Mouse (Mus musculus): ENCODE results near the gene Ssbp3.

The Ssbp3 gene

DNA sequence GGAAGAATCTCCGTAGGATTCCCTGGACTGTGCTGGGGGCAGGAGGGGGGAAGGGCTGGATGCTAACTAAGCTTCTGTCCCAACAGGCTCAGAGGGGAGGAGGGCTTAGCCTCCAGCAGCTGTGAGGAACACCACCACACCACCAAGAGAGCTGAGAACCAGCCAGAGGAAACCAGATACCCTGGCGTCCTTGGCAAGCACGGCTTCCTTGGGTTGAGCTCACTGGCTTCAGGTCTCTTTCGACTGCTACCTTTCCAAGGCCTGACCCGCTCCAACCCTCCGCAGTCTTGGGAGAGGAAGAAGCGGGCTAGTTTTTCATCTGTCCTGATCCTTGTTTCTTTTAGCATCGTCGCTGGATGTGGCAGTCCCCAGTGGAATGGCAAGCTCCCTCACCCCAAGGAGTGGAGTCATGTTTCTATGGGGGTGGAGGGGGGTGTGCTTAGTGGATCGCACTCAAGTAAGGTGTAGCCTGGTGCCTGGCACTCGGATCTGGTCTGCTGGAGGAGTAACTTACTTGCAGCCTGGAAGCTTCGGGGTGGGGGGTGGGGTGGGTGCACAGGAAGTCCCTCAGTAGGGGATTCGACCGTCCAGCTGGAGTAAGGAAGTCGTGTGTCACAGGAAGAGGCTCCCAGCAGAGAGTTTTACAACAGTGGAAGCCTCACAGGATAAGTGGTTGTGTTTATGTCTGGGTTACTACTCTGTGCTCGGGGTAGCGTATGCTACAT is 2.6 kb upstream of the Ssbp3 start:
- DNase-seq (ENCODE audit: low spot score) = no peak

GRCm38 (mm10) chr4:106908426-106908809 is 2.1 kb upstream of the Ssbp3 start:
- DNase-seq (ENCODE audit: low spot score) = no peak

DNA sequence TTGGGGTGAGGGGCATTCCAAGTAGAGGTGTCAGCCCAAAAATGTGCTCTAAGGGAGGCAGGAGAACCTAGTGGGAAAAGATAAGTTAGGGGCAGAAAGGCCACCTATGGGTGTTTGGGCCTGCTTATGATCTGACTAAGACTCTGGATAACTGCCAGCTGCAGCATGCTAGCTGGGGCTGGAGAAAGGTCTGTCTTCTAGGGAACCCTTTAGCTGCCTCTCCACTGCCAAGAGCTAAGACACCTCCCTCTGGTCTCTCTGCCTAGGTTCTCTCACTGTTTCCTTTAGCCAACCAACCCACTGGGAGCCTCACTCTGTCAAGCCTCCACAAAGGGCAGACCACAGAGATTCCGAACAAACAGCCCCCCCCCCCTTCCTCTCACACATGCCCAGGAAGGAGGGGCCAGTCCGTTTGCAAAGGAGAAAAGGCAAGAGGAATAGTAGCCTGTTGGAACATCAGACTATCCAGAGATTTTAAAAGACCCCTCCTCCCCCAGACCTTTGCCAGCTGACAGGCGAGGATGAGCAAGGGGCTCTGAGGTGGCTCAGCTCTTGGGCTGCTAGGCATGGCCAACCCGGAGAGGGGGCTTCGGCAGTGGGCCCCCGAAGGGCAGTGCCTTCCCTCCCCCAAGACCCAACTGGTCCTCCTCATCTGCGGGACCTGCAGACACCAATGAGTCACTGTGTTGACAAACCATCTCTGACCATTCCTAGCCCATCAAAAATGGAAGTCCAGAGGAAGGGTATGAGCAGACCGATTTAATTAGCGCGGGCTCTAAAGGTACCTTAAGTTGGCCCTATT is 1.4 kb upstream of the Ssbp3 start:
- no peak for DNase-seq (ENCODE audit: low spot score)

DNA sequence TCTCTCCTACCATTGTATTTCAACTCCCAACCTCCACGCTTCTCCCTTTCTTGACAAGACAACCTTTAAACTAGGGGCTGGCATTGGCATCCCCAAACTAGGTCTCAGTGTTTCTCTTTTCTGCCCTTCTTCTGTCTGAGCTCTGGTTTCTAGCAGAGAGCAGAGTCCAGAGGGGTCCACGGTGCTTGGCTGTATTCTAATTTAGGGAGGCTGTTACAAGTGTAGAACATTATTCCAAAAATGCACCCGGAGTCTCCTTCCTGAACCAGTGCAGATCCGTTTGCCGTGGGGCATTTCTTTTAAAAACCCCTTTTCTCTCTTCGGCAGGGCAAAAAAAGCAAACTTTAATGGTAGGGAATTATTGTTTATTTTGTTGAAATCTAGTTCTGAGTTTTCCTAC is 704 bp upstream of the Ssbp3 start:
- DNase-seq (ENCODE audit: low spot score) = no peak

DNA sequence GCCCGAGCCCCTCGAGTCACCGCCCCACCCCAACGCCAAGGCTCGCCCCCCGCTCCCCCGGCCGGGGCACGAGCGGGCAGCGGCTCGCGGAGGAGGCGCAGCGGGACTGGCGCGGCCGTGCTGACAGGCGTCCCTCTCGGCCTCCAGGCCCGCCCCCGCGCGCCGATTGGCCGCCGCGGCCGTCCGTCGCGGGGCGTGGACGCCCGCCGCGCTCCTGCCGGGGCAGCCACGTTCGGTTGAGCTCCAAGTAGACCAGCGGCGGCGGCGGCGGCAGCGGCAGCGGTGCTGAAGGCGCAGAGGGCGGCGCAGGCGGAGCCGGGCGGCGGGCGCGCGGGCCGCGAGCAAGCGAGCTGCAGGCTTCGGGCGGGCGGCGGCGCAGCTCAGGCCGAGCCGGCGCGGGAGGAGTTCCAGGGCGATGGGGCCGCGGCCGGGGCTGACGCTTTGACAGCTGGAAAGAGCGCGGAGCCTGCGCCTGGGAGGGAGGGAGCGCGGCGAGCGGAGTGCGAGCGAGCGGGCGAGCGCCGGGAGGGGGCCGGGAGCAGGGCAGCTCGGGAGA is 823 bp downstream of the Ssbp3 start:
- DNase-seq (ENCODE audit: low spot score) = peak; percentile 75

GRCm38 (mm10) chr4:106911951-106912688 is 1.6 kb downstream of the Ssbp3 start:
- DNase-seq (ENCODE audit: low spot score) = no peak

DNA sequence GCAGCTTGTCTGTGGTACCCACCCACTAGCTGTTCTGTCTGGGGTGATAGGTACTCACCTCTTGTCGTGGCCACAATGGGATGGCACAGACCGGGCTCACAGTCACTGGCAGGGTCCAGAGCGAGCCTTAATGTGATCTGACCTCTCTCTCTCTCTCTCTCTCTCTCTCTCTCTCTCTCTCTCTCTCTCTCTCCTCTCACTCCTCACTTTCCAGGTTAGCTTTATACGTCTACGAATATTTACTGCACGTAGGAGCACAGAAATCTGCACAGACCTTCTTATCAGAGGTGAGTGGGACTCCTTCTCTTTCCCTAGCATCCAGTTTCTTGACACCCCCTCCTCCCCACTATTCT is 2.2 kb downstream of the Ssbp3 start:
- DNase-seq (ENCODE audit: low spot score) = no peak

DNA sequence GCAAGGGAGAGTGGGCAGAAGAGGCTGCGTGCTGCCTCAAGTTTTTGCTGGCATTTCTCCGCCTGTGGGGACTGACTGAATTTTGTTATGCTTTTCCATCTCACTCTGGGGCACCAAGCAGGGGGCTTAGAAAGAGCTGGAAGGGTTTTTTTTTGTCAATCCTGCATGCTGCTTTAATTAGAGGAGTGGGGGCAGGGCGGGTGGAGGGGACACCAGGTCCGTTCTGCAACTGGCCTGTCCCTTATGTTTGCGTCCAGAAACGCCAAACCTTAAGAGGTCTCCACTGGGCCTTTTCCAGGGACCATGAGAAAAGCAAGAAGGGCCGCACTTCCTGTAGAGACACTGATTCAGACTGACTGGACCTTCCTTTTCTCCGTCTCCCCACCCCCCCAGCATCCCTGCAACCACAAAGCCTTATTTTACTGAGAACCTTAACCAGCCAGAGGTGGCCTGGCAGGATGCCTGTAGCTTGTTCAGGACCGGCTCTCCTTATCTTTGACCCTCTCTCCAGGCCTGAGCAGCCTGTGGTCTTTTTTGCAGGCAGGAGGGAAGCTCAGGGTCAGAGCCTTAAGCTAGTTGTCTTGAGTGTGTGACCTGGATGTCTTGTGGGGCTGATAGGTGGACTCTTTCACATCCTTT is 3.0 kb downstream of the Ssbp3 start:
- no peak for DNase-seq (ENCODE audit: low spot score)

- DNase-seq (ENCODE audit: low spot score) = no peak
Observed at GRCm38 (mm10) chr4:106915265-106915664, 4.8 kb downstream of the Ssbp3 start.

- DNase-seq (ENCODE audit: low spot score) = no peak
Observed at GRCm38 (mm10) chr4:106918263-106918662, 7.8 kb downstream of the Ssbp3 start.

- no peak for DNase-seq (ENCODE audit: low spot score)
Observed at GRCm38 (mm10) chr4:106920119-106920518, 9.6 kb downstream of the Ssbp3 start.

DNA sequence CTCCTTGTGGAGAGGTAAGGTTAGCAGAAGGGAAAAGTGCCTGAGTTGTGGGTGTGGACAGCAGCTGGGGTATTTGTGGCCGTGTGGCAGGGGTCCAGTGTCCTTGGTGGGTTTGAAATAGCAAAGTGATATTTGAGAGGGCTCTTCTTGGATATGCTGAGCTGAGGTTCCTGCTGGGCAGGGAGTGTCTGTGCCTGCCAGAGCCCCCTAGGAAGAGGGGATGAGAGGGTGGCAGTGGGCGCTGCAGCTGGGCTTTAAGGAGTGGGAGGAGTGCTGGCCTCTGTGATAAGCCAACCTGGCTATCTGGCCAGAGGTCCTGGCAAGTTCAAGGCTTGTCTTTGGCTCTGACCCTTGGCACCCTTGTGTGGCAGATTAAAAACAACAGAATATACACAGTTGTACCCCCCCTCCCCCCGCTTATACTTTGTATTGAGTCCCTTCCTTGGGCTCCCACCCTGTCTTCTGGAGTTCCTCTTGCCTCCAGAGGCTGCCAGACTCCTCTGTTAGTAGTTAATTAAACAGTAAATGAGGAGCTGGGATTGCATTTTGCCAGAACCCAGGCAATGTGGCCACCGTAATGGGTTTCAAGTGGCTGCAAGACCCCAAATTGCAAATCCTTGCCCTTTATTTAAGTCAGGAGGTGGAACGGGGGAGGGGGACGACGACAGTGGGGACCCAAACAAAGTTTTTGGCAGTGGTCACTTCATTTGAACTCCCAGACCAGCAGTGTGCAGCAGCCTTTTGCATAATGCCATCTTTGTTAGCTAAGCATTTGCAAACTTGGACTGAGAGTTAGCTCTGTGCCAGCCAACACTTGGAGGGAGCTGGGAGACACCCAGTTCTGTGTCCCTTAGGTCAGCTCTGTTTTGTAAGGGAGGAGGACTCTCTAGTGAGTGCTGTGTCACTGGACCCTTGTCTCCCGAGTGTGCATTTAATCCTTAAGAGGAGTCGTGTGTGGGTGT is 11.2 kb downstream of the Ssbp3 start:
- DNase-seq (ENCODE audit: low spot score) = no peak

- no peak for DNase-seq (ENCODE audit: low spot score)
Observed at GRCm38 (mm10) chr4:106922919-106923318, 12.4 kb downstream of the Ssbp3 start.

DNA sequence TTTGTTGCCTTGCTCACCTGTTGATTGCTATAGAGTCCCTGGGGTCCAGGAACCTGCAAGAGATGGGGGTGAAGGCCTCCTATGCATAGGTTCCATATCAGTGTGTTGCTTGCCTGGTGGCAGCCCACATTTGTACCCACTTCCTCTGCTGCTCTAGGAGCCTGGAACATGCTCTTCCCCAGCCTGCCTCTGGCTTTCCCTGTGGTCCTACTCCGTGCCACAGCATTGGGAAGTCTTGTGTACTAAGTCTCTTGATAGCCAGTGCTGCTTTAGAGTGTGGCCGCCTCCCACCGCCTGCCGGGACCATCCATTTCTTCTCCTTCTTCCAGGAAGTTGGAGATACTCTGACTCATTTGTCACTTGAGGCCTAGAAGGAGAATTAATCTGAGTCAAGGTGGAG is 13.7 kb downstream of the Ssbp3 start:
- no peak for DNase-seq (ENCODE audit: low spot score)

DNA sequence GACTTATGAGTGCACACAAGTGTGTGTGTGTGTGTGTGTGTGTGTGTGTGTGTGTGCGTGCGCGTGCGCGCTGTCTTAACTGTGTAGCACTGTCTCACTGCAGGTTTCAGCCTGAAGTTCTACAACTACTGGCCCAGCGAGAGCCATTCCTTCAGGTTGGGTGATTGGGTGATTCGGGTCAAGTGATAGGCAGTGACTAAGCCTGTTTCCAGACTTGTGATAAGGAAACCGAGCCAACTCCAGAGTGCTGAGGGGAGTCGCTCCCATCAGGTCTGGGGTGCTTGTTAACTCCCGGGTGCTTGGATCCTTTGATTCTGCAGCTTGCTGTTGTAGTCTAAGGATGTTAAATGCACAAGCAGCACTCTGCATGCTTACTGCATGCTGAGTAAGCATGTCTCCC is 14.4 kb downstream of the Ssbp3 start:
- no peak for DNase-seq (ENCODE audit: low spot score)

DNA sequence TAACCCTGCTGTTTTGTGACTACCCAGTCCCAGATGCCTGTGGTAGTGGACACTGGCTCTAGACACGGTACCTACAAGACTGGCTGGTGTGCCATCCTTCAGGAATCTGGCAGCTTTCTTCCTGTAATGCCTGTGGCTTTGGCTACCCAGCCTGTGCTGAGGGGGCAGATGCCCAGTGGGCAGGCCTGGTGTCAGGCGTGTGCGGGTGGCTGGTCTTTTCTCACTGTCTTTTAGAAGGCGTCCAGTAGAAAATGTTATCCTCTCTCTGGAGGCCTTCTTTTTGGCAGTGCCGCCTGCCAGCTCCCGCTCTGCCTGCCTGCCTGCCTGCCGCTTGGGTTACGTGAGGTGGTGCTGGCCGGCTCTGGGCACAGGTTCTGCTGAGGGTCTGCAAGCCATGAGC is 15.9 kb downstream of the Ssbp3 start:
- no peak for DNase-seq (ENCODE audit: low spot score)

GRCm38 (mm10) chr4:106927034-106927433 is 16.5 kb downstream of the Ssbp3 start:
- DNase-seq (ENCODE audit: low spot score) = no peak

GRCm38 (mm10) chr4:106928961-106929360 is 18.5 kb downstream of the Ssbp3 start:
- no peak for DNase-seq (ENCODE audit: low spot score)

DNA sequence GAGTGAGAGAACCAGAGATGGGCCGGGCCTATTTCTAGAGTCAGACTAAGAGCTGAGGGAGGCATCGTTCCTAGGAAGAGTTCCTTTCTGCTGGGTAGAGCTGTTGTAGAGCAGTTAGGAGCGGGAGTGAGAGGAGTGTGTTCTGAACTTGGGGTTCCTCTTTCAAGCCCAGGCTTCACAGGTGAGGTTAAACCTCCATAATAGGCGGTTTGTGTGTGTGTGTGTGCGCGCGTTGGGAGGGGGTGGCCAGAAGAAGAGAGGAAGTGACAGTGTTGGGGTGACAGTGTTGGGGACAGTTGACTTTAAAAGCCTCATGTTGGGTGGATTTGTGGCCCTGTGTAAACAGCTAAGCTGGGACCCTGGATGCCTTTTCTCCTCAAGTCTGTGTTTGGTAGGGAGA is 22.1 kb downstream of the Ssbp3 start:
- DNase-seq (ENCODE audit: low spot score) = no peak

DNA sequence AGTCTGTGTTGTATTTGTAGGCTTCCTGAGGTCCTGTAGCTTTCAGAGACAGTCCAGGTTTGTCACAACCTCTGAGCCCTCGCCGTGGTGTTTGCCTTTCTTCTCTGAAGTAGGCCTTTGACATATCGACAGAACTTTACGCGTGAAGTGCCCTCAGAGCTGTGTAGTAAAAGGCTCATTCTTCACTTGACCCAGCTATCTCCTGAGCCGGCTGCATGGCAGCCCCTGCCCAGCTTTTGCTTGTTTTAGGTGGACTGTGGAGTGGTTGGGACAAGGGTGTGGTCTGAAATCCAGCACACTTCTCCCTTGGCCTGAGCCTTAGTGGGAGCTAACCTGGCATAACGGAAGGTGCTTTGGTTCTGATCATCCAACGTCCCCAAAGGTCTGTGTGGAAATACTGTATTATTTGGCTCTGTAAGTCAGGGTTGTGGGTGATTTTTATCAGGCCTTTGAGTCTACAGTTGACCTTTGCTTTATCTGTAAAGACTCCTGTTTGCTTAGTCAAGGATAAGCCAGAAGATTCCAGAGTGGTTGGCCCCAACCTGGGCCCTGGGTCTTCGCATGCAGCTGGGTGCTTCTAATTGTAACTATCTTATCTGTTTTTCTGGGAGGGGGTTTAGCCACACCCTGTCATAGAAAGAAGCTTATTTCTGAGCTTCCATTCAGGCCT is 23.4 kb downstream of the Ssbp3 start:
- no peak for DNase-seq (ENCODE audit: low spot score)
